Mouse (Mus musculus): Measurements from ENCODE around the gene Peli1. TPM values are rescaled to one million over a fixed set of nuclear protein-coding genes. Genes with fewer than 3 reads are reported as not detected.

Gene Peli1
- polyA plus RNA-seq, 1 experiment from 2014 or later, result 58.0 TPM

DNA sequence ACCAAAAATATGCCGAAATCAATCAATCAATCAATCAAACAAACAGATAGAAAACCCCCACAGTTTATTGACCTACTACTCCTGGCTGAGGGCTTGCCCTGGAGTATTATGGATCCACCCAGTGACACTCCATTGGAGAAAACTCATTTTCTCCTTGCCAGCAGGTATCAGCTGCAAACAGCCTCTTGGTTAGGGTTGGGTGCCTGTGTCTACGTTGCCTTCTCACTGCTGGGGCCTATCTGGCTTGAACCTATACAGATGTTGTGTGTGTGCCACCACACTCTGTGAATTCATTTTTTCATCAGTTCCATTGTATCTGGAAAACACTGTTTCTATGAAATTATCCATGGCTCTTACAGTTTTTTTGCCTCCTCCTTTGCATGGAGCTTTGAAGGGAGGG is 30.6 kb downstream of the Peli1 start:
- WGBS, result 78% methylated on average over 2 of the region's 2 CpGs
- H3K4me2 ChIP-seq, result no peak overlapping the region
- peaks cover 4% of the 10 kb centered on the region; the same call in 1 of the 2 replicates for H3K4me1 ChIP-seq
- ATAC-seq (ENCODE audit: low FRiP score), result no peak
- no peaks in the 10 kb centered on the region for H3K9me3 ChIP-seq (replicated peaks)
- H3K27ac ChIP-seq (replicated peaks), result no peak overlapping the region
- no peak overlapping the region for H3K9ac ChIP-seq (replicated peaks)
- H3K27me3 ChIP-seq (replicated peaks), result no peaks in the 10 kb centered on the region
- no peaks in the 10 kb centered on the region for H3K36me3 ChIP-seq
- no peak overlapping the region for H3K4me3 ChIP-seq (replicated peaks)

- 90% methylated on average over 2 of the region's 2 CpGs for WGBS
- ATAC-seq (ENCODE audit: low FRiP score), result no peak
Measured at GRCm38 (mm10) chr11:21122399-21122798, 31.3 kb downstream of the Peli1 start.

DNA sequence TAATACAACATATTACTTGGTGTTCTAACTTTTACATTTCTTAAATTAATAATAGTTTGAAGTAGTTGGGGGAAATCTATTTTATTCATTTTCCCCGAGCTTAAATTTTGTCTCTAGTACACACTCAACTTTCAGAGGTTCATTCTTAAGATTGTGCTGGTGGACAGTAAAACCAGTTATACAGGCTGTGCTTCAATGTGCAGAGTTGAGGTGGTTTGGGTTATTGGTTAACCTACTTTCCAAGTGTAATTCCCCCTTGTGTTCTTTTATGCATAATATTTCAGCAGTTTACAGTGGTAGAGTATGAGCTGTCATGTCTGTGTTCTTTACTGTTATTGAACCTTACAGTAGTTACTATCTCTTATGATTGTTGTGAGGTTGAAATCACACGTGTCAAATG is 40.6 kb downstream of the Peli1 start:
- H3K9me3 ChIP-seq (replicated peaks), result no peaks in the 10 kb centered on the region
- H3K27ac ChIP-seq (replicated peaks), result no peak overlapping the region
- ATAC-seq (ENCODE audit: low FRiP score), result no peak
- no peak overlapping the region for H3K4me2 ChIP-seq
- H3K4me1 ChIP-seq, result 0 out of 2 replicates have a peak, but pooled peaks cover 3% of the 10 kb centered on the region
- no peaks in the 10 kb centered on the region for H3K27me3 ChIP-seq (replicated peaks)
- 92% methylated on average over 2 of the region's 2 CpGs for WGBS
- H3K9ac ChIP-seq (replicated peaks), result no peak overlapping the region
- H3K4me3 ChIP-seq (replicated peaks), result no peak overlapping the region
- peaks cover 8% of the 10 kb centered on the region for H3K36me3 ChIP-seq

More at GRCm38 (mm10) chr11:21122399-21122798, 31.3 kb downstream of the Peli1 start:
- Histone ChIP-seq H3K4me2 (no peak overlapping the region), H3K9ac (replicated peaks) (no peak overlapping the region), H3K4me3 (replicated peaks) (no peak overlapping the region), H3K9me3 (replicated peaks) (no peaks in the 10 kb centered on the region), H3K36me3 (no peaks in the 10 kb centered on the region), H3K27ac (replicated peaks) (no peak overlapping the region), H3K27me3 (replicated peaks) (no peaks in the 10 kb centered on the region), H3K4me1 (0 out of 2 replicates have a peak, but pooled peaks cover 3% of the 10 kb centered on the region)

DNA sequence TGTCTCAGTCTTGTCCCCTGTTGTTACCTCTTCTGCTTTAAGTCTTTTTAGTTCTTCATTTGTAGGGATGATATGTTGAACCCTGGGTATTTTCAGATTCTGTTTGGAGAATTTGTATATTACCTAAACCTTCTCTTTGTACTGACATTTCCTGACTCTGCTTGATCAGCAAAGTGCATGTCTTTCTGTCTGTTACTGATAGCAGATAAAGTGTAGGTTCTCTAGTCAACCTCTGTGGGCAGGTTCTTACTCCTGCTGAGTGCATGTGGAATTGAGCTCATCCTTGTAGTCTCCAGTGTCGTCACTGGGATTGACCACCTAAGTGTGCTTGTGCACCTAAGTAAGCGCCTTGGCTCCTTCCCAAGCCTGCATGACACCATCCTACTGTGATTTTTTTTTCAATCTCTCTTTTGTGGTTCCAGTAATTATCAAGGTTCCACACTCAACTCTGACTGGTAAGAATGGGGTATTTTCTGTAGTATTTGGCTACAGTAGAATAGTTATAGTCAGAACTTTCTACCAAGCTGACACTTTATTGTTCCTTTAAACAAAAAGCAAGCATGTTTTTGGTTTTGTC is 43.9 kb downstream of the Peli1 start:
- H3K9me3 ChIP-seq (replicated peaks), result no peaks in the 10 kb centered on the region
- 87% methylated on average over 2 of the region's 2 CpGs for WGBS
- no peak for ATAC-seq (ENCODE audit: low FRiP score)
- H3K36me3 ChIP-seq, result peaks cover 10% of the 10 kb centered on the region
- 0 out of 2 replicates have a peak, but pooled peaks cover 3% of the 10 kb centered on the region for H3K4me1 ChIP-seq
- no peak overlapping the region for H3K4me2 ChIP-seq
- H3K9ac ChIP-seq (replicated peaks), result no peak overlapping the region
- H3K27ac ChIP-seq (replicated peaks), result no peak overlapping the region
- no peak overlapping the region for H3K4me3 ChIP-seq (replicated peaks)
- no peaks in the 10 kb centered on the region for H3K27me3 ChIP-seq (replicated peaks)

DNA sequence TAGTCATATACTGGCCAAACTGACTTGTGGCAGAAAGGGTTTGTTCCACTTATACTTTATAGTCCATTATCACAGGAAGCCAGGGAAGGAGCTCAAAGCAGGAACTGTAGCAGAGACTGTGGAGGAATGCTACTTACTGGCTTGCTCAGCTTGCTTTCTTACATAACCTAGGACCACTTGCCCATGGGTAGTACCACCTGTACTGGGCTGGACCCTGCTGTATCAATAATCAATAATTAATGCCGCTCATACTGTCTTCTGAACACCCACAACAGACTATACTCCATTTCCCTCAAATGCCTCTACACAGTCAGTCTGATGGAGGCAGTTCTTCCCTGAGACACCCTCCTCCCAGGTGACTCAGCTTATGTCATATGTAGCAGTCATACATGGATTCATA is 48.4 kb downstream of the Peli1 start:
- ATAC-seq (ENCODE audit: low FRiP score), result no peak
- Histone ChIP-seq H3K9ac (replicated peaks) (no peak overlapping the region), H3K27me3 (replicated peaks) (no peaks in the 10 kb centered on the region), H3K27ac (replicated peaks) (no peak overlapping the region), H3K36me3 (peaks cover 22% of the 10 kb centered on the region), H3K4me1 (0 out of 2 replicates have a peak, but pooled peaks cover 3% of the 10 kb centered on the region), H3K4me2 (no peak overlapping the region), H3K9me3 (replicated peaks) (no peaks in the 10 kb centered on the region), H3K4me3 (replicated peaks) (no peak overlapping the region)
- 96% methylated on average over 1 of the region's 1 CpGs for WGBS

- 89% methylated on average over 7 of the region's 7 CpGs for WGBS
- Histone ChIP-seq H3K4me1 (no peaks in the 10 kb centered on the region), H3K9ac (replicated peaks) (no peak overlapping the region), H3K27me3 (replicated peaks) (no peaks in the 10 kb centered on the region), H3K4me3 (replicated peaks) (no peak overlapping the region), H3K36me3 (peaks cover 21% of the 10 kb centered on the region), H3K9me3 (replicated peaks) (no peaks in the 10 kb centered on the region), H3K4me2 (no peak overlapping the region), H3K27ac (replicated peaks) (no peak overlapping the region)
- ATAC-seq (ENCODE audit: low FRiP score), result no peak
Measured at GRCm38 (mm10) chr11:21141242-21141641, 50.2 kb downstream of the Peli1 start.

DNA sequence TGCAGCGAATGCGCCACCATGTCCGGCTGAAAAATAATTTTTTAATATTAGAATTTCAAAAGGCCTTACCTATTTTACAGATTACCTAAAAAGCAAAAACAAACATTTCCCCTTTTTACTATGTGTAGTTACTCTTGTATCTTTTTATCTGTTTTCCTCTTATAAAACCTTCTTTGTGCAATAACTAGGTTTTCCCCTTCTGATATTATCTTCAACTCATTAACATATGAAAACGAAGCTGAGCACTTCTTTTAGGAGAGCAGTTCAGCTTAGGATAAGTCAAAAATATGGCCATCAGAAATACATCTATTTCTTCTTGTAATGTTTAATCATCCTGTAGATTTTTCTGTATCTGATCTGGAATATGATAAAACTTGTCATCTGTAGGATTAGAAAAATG is 50.7 kb downstream of the Peli1 start:
- Histone ChIP-seq H3K4me3 (replicated peaks) (no peak overlapping the region), H3K9me3 (replicated peaks) (no peaks in the 10 kb centered on the region), H3K4me1 (no peaks in the 10 kb centered on the region), H3K4me2 (no peak overlapping the region), H3K9ac (replicated peaks) (no peak overlapping the region), H3K27me3 (replicated peaks) (no peaks in the 10 kb centered on the region), H3K36me3 (peaks cover 20% of the 10 kb centered on the region), H3K27ac (replicated peaks) (no peak overlapping the region)
- no peak for ATAC-seq (ENCODE audit: low FRiP score)
- WGBS, result 95% methylated on average over 4 of the region's 4 CpGs

DNA sequence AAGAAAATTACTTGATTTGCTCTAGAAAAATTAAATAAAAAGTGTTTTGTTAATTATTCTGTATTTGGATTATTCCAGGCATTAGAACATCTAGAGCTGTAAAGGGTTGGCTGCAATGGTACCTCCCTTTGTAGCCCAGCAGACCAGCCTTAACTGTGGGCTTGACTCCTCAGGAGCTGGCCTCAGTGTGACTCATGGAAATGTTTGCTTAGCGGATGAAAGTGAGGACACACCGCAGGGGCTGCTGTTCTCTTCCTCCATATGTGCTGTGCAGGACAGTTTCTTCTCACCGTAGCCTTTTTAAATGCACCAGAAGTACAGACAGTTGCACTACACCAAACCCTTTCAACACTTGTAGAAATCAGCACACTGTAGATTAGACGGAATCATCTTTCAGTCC is 58.4 kb downstream of the Peli1 start:
- Histone ChIP-seq H3K27ac (replicated peaks) (no peak overlapping the region), H3K4me2 (no peak overlapping the region), H3K9me3 (replicated peaks) (no peaks in the 10 kb centered on the region), H3K36me3 (peaks cover 36% of the 10 kb centered on the region), H3K9ac (replicated peaks) (no peak overlapping the region), H3K27me3 (replicated peaks) (no peaks in the 10 kb centered on the region), H3K4me3 (replicated peaks) (no peak overlapping the region), H3K4me1 (no peaks in the 10 kb centered on the region)
- WGBS, result 88% methylated on average over 4 of the region's 4 CpGs
- ATAC-seq (ENCODE audit: low FRiP score), result no peak

DNA sequence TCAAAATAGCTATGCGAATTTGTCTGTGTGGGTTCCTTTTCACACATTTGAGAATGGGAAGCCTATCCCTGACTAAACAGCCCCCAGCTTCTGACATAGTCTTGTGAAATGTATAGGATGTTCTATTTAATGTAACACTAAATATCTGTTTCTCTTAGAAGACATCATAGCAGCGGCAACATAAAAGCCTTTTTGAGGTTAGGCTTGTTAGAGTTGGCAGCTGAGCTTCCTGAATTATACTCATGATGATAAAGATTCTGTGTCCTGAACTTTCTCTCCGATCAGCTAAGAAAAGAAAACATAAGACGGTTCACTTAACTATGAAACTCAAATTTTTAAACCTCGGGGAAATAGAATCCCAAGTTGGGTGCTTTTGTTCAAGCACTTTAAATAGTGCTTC is 59.2 kb downstream of the Peli1 start:
- Histone ChIP-seq H3K4me1 (no peaks in the 10 kb centered on the region), H3K36me3 (peaks cover 37% of the 10 kb centered on the region), H3K27me3 (replicated peaks) (no peaks in the 10 kb centered on the region), H3K4me3 (replicated peaks) (no peak overlapping the region), H3K27ac (replicated peaks) (no peak overlapping the region), H3K9ac (replicated peaks) (no peak overlapping the region), H3K9me3 (replicated peaks) (no peaks in the 10 kb centered on the region), H3K4me2 (no peak overlapping the region)
- ATAC-seq (ENCODE audit: low FRiP score), result no peak
- WGBS, result 88% methylated on average over 5 of the region's 5 CpGs

DNA sequence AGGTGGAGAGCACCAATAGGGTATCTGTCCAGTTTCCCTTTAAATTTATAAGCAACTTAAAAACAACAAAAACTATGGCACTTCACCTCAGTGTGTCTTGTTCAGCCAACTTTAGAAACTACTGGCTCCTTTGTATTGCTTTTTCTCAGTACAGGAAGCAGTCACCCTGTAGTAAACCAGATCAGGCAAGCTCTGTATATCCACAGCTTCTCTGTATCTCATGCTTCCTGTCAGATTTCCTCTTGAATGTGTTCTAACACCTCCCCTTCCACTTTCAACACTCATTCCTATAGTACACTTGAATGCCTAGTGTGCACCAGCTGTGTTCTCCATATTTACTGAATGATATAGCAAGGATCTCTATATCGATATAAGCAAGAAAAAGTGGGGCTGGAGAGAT is 60.6 kb downstream of the Peli1 start:
- WGBS, result 96% methylated on average over 1 of the region's 1 CpGs

GRCm38 (mm10) chr11:21153111-21153510 is 62.0 kb downstream of the Peli1 start:
- H3K4me3 ChIP-seq (replicated peaks), result no peak overlapping the region
- H3K4me1 ChIP-seq, result no peaks in the 10 kb centered on the region
- WGBS, result 70% methylated on average over 4 of the region's 4 CpGs
- no peak overlapping the region for H3K27ac ChIP-seq (replicated peaks)
- H3K27me3 ChIP-seq (replicated peaks), result no peaks in the 10 kb centered on the region
- no peak overlapping the region for H3K9ac ChIP-seq (replicated peaks)
- no peaks in the 10 kb centered on the region for H3K9me3 ChIP-seq (replicated peaks)
- ATAC-seq (ENCODE audit: low FRiP score), result no peak
- no peak overlapping the region for H3K4me2 ChIP-seq
- H3K36me3 ChIP-seq, result peaks cover 22% of the 10 kb centered on the region

More for the DNA sequence above, 60.6 kb downstream of the Peli1 start:
- H3K4me1 ChIP-seq, result no peaks in the 10 kb centered on the region
- peaks cover 33% of the 10 kb centered on the region for H3K36me3 ChIP-seq
- H3K27ac ChIP-seq (replicated peaks), result no peak overlapping the region
- no peak overlapping the region for H3K4me2 ChIP-seq
- no peaks in the 10 kb centered on the region for H3K27me3 ChIP-seq (replicated peaks)
- H3K9me3 ChIP-seq (replicated peaks), result no peaks in the 10 kb centered on the region
- no peak overlapping the region for H3K9ac ChIP-seq (replicated peaks)
- no peak overlapping the region for H3K4me3 ChIP-seq (replicated peaks)
- ATAC-seq (ENCODE audit: low FRiP score), result no peak

DNA sequence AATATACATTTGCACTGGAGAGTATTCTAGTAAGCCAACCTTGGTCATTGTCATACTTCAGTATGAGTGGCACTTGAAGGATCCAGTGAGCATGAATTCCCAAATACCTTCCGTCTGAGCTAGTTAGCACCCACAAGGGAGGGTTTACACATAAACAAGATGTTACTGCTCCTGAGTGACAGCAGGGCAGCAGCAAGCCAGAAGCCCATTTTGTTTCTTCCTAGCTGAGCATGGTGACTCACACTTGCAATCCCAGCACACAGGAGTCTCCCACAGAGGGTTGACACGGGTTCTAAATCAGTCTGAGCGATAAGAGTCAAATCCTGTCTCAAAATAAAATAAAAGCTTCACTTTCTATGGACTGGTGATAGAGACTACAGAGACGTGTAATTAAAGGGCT is 66.5 kb downstream of the Peli1 start:
- peaks cover 8% of the 10 kb centered on the region; the same call in 1 of the 2 replicates for H3K36me3 ChIP-seq
- no peaks in the 10 kb centered on the region for H3K9me3 ChIP-seq (replicated peaks)
- H3K9ac ChIP-seq (replicated peaks), result no peak overlapping the region
- H3K27ac ChIP-seq (replicated peaks), result no peak overlapping the region
- ATAC-seq (ENCODE audit: low FRiP score), result no peak
- H3K4me3 ChIP-seq (replicated peaks), result no peak overlapping the region
- no peaks in the 10 kb centered on the region for H3K27me3 ChIP-seq (replicated peaks)
- WGBS, result 68% methylated on average over 4 of the region's 4 CpGs
- H3K4me1 ChIP-seq, result no peaks in the 10 kb centered on the region
- H3K4me2 ChIP-seq, result no peak overlapping the region

Measured in neural tube, embryonic 15.5 days (tissue).